Mouse (Mus musculus) lung, adult 2 months (tissue): ENCODE measurements at regions not wholly inside any gene's neighbourhood (a gene's known extent, or its start where the extent isn't known, plus 50 kb on each side); places are given as distances from the start of the nearest gene placed in this dataset.

ENCODE experiments used
- CTCF ChIP-seq: fragments of 200-500 bp; IDR thresholded peaks from 2 replicates; pipeline ENCODE4 v1.5.1; 2011; ENCODE audit warnings: mild to moderate bottlenecking, low read length, control low read depth; ENCODE audit not compliant: insufficient read depth
- POLR2A ChIP-seq: fragments of 200-500 bp; IDR thresholded peaks from 2 replicates; pipeline ENCODE4 v1.6.1; 2011; ENCODE audit warnings: low read depth, mild to moderate bottlenecking, control low read depth, low read length, borderline replicate concordance; ENCODE audit errors: extremely low read depth

DNA sequence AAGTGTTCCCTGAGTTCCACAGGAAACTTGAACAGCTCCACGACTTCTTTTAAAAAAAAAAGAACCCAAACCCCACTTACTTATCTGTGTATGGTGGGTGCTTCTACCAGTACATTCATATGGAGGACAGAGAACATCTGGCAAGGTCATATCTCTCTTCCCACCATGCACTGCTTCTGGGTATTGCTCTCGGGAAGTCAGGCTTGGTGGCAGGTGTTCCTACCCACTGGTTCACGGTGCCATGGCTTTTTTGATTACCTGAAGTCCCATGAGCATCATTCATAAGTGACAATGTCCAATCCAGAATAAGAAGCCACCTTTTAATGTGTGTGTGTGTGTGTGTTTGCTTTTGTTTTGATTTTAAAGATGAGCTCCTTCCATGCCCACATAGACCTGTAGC lies 73.8 kb upstream of the Cd28 start:
- no peak for TF ChIP-seq POLR2A
- TF ChIP-seq CTCF, result no peak
